Mouse (Mus musculus) embryo, embryonic 11.5 days (tissue): ENCODE measurements around the gene Gspt2.
A peak's percentile ranks its signal among the peaks of the same experiment; 100 is the strongest.
"Not testable (repeated sequence)": the region's sequence is repeated elsewhere in the genome, so short reads cannot be mapped to it uniquely, and the experiment has no call there.

Experiments
- DNase-seq: peaks from one replicate; pipeline ENCODE4 v3.0.0-alpha.2; 2012; ENCODE audit warnings: low read depth, low spot score

Gspt2 gene

DNA sequence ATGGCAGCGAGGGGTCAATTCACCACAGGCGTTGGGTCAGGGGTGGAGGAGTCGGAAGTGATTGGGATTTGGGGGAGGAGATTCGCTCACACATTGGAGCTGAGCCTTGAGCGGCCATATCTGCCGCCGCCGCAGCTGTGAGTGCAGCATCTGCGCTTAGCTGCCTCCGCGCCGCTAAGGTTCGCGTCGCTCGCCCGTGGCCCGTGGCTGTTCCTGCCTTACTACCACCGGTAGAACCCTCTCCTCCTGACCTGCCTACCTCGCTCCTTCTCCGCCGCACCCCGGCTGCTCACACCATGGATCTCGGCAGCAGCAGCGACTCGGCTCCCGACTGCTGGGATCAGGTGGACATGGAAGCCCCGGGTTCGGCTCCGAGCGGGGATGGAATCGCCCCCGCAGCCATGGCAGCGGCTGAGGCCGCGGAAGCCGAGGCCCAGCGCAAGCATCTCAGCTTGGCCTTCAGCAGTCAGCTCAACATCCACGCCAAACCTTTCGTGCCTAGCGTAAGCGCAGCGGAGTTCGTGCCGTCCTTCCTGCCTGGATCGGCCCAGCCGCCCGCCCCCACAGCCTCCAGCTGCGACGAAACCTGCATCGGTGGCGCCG, at the start of gene Gspt2:
Gene Gspt2, plus strand, starts transcription at position 109 of the 603 bp plus-strand sequence.
- peak; percentile 20 for DNase-seq

DNA sequence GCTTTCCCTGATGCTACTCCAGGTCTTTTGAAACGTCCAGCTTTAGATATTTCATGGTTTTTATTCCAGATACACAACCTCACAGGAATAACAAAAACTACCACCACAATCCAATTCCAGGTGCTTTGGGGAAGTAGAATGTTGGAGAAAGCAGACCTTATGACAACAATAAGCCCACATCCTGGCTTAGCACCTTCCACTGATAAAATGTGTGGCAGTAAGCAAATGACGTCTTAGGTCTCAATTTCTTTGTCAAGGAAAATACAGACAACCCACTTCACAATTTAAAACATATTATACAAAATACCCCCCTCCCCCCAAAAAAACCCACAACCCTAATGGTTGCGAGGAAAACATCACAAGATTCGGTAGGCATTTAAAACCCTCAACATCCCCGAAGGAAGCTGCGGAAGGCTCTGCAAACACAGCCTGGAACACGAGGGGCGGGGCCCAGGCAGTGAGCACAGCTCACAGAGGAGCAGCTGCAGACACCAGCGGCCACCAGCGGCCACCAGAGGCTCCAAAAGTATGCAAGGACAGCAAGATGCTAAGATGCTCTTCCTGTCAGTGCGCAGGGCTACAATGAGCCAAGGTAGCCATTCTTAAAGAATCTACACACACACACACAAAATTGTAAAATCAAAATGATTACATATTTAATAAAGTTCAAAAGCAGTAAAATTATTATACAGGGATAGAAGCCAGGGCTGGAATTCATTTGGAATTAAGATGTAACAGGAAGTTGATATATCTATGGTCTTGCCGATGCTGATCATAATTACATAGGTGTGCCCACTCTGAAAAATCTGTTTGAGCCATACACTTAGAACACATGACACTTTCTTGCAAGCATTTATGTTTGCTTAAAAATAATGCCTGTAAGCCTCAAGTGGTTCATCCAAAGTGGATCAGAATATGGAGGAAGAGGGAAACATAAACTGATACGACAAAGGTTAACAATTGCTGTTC, 10.8 kb upstream of the Gspt2 start:
- DNase-seq: peak; percentile 32

DNA sequence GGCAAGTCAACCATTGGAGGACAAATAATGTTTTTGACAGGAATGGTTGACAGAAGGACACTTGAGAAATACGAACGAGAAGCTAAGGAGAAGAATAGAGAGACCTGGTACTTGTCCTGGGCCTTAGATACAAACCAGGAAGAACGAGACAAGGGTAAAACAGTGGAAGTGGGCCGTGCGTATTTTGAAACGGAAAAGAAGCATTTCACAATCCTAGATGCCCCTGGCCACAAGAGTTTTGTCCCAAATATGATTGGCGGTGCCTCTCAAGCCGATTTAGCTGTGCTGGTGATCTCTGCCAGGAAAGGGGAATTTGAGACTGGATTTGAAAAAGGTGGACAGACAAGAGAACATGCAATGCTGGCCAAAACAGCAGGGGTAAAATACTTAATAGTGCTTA, 1.0 kb downstream of the Gspt2 start:
- no peak for DNase-seq

DNA sequence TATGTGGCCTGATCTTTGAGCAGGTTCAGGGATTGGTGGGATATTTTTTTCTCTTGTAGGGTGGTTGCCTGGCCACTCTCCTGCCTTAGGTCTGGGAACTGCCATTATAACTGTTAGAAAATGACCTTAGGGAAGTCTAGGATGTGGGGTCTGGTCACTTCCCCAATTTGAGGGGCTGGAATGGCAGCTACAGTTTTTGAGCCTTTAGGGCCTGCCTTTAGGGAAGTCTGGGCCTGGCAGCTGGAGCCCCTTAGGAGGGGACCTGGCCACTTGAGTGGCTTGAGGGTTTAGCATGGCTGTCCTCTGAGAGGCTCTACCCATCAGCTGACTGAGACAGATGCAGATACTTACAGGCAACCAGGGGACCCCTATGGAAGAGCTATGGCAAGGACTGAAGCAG, 12.7 kb downstream of the Gspt2 start:
- DNase-seq: no peak

DNA sequence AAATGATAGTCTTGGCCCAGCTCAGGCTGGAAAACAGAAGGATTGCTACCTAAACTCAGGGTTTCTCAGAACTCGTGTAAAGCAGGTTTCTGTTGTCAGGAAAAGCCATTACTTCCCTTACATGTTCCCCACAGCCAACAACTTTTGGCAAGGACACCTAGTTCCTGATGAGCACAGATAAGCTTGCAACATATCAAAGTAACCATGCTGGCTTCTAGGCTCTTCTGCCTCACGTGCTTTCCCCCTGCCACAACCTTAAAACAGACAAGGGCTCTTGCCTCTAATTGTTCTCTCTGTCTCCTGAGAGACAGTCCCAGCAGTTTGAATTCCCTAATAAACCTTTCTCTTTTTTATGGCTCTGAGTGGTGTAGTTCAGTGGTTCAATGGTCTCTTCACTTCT, 21.9 kb downstream of the Gspt2 start:
- DNase-seq: no peak

DNA sequence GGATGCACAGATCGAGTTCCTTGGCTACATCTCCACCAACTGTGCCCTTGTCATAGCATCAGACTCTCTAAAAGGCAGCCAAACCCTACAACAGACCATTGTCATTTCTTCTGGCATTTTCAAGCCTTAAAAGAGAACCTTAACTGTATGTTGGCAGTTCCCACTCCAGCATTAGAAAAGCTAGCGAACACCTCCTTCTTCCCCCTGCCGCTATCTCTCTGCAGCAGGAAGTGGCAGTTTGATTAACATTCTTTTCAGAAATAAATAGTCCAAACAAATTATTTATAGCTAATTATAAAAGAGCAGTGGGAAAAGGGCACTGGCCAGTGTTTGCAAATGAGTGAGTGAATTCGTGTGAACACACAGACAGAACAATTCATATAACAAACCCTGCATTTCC, 34.9 kb downstream of the Gspt2 start:
- DNase-seq: no peak

DNA sequence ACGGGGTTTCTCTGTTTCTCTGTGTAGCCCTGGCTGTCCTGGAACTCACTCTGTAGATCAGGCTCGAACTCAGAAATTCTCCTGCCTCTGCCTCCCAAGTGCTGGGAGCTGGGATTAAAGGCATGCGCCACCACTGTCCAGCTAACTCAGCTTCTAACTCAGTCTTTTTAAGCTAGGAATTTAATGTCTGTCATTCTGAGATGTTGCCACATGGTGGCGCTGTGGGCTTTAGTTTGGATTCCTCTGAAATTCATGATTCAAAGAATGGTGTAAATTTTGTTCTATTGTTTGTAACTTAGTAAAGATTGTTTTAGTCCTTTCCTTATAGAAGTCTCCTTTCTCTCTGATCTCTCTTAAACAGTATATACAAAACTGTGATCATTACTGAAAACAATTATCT, 39.1 kb downstream of the Gspt2 start:
- peak; percentile 29 for DNase-seq

DNA sequence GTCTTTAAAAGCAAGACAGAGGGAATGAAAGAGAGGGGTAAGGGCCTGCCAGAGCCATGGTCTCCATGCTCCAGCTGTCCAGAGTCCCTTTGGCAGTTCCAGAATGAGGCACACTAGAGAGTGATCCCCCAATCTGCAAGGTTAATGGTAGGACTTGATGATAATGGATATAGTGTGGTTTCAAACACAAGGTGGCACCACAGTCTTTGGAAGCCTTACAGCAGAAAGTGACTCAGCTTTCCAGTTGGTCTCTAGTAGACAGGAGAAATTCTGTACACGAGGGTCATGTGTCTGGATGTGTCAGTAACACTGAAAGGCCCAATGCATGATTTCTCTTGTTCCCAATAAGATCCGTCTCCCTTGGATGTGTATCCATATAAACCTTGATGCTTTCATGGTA, 45.7 kb downstream of the Gspt2 start:
- not testable (repeated sequence) for DNase-seq

DNA sequence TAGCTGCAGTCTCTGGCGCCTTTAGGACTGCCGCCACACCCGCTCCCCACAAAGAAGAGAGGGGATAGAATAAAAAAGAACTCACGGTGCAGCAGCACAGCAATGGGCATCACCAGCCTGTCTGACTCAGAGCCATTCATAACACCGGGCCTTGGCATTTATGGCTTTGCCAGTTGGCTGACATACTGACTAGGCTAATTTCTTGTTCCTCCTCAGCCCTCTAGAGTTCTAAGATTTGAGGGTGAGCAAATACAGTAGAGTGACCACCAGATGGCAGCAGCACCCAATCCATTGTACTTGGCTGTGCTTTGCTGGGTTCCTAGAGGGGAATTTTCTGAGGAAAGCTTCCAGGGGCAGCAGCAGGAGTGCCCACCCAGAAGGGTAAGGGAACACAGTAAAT, 53.7 kb downstream of the Gspt2 start:
- DNase-seq: not testable (repeated sequence)
